Mouse (Mus musculus): ENCODE results near the gene Mc1r. TPM values are rescaled to one million over a fixed set of nuclear protein-coding genes. Genes with fewer than 3 reads are reported as not detected.
A peak's percentile ranks its signal among the peaks of the same experiment; 100 is the strongest.
"Not testable (repeated sequence)": the region's sequence is repeated elsewhere in the genome, so short reads cannot be mapped to it uniquely, and the experiment has no call there.

Gene Mc1r
- total and polyA plus RNA-seq, 3 experiments, result not detected

DNA sequence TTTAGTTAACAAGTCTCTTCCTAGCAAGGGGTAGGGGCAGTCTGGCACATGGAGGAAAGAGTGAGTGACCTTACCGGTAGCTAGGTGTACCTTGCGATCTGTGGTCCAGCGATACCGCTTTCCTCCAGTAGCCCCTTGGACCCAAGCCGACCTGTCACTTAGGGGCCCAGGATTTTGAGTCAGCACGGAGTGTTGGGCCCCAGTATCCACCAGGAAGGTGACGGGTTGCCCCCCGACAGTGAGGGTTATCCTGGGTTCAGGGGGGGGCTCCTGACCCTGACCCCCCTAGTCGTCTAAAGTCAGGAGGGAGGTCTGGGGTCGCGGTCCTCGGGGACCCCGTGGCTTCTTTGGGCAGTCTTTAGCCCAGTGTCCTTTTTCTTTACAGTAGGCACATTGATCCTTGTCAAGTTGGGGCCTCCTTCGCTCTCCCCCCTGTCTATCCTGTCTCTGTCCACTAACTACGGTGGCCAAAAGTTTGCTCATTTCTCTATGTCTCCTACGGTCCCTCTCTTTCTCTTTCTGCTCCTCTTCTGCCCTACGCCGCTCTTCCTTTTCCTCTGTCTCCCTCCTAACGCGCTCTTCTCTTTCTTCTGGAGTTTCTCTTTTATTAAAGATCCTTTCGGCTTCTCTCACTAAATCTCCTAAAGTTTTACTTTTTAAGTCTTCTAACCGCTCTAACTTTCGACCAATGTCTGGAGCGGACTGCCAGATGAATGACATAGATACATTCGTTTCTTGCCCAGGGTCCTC lies 24.9 kb downstream of the Mc1r start:
- DNase-seq, result no peak

DNA sequence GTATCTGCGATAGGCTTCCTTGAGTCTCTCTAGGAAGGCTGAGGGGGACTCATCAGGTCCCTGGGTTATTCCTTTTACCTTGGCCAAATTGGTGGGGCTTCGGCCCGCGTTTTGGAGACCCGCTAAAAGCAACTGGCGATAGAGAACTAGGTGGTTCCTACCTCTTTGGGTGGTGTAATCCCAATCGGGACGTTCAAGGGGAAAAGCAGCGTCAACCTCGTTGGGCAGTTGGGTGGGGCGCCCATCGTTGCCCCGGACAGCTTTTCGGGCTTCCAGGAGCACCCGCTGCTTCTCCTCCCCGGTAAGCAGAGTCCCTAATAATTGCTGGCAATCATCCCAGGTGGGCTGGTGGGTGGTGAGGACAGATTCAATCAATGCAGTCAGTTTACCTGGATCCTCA lies 25.5 kb downstream of the Mc1r start:
- DNase-seq, result no peak

DNA sequence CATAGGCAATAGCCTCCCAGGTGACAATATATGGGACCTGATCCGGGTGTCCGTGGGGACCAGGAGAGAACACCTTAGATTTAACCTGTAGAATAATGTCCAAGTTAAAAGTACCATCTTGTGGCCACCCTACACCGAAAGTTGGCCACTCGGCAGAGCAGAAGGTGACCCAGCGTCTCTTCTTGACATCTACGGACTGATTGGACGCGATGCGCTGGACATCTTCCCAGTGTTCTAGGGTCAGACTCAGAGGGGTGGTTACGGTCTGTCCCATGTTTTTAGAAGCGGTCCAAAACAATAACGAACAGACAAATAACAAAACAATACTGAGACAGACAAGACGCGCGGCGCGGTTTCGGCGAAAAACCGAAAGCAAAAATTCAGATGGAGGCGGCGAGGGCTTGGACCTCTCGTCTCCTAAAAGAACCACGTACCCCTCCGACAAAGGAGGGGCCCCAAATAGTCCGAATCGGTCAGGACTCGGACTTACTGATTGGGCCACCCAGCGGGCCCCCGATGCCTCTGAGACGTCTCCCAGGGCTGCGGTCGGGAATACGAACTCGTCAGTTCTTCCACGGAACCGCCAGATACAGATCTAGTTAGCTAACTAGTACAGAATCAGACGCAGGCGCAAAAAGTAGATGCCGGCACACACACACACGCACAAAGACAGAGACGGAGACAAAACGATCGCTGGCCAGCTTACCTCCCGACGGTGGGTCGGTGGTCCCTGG lies 26.5 kb downstream of the Mc1r start:
- not testable (repeated sequence) for DNase-seq

DNA sequence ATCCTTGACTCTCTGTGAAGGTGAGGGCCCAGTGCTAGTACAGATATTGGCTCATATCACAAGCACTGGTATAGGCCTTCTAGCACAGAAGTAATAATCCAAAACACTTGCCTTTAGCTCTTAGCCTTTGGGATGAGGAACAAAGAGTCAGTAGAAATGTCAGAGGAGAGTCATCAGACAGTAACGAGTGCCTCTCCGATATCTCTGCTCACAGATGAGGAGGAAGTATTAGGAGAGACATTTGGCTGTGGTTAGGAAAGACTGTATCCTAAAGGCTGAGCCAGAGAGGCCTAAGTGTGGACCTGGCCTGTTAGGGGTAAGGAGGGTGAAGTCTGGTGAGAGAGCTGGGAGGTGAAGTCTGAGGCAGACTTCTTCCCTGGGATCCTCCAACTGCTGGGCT lies 34.9 kb downstream of the Mc1r start:
- DNase-seq, result no peak

DNA sequence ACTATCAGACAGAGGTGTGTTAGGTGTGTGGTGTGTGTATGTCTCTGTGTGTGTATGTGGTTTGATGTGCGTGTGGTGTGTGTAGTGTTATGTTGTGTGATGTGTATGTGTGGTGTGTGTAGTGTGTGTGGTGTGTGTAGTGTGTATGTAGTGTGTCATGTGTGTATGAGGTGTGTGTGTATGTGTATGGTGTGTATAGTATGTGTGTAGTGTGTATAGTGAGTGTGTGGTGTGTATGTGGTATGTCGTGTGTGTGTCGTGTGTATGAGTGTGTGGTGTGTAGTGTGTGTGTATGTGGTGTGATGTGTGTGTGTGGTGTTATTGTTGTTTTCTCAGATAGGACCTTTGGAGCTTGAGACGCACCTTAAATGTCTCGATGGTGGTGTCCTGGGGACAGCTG lies 35.4 kb downstream of the Mc1r start:
- DNase-seq, result no peak

DNA sequence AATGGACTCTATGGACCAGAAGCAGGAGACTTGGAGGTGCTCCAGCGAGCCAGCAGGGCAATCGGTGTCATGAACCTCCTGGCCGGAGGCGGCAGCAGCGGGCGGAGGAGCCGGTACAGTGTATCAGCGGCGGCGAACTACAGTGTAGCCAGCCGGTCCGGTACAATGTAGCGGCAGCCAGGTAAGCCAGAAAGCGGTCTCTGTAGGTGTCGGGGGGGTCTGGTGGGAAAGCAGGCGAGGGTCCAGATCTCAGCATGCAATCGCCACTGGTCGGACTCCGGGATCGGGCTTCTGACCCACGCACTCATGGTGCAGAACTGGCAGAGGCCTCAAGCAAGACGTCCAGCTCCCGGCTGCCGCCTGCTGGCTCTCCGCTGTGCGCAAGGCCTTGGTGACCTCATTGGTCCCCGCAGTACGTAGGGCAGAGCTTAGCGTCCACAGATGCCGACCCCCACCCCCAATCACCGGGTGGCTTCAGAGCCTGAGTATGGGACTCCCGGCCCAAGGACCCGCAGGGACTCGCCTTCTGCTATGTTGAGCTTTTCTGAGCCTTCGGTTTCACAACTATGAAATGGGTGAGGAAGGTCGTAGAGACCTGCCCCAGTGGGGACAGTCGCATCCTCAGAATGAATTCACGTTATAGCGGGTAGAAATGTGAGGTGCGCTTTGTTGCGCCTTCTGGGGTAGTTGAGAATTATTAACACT lies 36.1 kb downstream of the Mc1r start:
- peak; percentile 96 for DNase-seq

DNA sequence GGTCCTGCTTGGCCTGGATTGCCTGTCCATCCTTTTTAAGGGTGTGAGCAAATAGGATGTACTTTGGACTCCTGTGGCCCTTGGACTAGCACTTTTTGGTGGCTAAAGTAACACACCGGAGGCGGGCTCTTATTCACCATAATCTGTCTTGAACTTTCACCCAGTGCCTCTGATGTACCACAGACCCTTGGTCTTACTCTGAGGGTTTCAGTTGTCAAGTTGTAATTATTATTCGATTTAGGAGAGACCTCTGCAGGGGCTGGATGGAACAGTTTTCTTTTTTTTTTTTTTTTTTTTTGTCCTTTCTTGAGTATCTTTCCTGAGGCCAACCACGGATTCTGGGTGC lies 36.6 kb downstream of the Mc1r start:
- DNase-seq, result no peak

DNA sequence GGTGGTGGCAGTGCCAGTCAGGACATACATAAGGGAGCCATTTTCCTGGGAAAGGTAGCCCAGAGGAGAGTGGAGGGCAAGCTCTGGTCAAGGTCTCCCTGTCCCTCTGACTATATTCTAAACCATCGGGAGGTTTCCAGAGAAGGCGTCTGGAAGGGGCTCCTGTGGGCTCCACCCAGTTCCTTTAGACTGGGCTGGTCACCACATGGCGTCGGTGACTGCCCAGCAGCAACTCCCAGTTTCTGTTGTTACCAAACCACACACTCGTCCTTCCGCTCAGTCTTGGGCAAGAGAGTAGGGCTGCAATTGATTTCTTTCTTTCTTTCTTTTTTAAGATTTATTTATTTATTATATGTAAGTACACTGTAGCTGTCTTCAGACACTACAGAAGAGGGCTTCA lies 37.2 kb downstream of the Mc1r start:
- DNase-seq, result no peak

DNA sequence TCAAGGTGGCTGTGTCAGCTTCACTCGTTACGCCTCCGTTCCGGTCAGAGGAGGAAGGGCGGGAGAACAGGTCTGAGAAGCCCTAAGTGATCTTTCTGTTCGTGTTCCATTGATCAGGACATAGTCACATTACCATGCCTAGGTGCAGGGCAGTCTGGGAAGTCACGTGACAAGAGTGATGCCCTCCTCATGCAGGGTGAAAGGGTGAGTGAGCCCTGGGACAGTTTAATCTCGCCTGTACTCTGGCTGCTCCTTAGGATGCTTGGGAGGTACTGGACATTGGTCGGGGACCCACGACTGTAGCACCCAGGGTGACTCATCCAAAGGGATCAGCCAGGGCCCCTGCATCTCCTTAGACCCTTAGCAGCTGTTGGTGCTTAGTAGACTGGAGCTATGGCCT lies 39.1 kb downstream of the Mc1r start:
- DNase-seq, result no peak

DNA sequence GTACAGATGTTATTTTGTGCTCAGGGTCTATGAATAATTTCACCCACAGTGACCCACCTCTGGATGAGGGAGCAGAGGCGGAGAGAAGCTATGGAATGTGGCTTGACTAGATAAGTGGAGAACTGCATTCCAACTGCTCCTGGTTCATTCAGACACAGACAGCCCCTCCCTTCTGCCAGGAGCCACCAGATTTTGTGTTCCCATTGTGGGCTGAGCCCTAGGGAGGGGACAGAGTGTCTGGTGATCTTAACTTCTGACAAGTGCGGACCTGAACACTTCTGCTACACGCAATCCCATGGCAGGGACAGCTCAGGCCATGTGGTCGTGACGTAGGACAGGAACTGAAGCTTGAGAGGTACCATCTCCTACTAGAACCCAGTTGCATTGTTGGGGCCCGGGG lies 39.9 kb downstream of the Mc1r start:
- DNase-seq, result no peak

DNA sequence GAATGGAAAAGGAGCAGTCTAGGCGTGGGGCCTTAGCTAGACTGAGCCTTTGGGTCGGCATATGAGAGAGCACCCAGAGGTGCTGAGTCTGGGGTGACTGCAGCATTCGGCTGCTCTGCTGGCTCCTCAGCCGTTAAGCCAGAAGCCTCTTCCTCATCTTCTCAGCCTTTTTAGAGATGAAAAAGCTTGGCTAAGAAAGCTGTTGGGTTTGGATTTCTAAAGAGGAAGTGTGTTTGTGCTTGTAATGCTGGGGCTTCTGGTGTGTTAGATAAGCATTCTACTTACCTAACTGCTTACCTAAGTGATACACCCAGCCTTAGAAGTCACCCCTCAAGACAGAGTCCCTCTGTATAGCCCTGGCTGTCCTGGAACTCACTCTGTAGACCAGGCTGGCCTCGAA lies 43.9 kb downstream of the Mc1r start:
- no peak for DNase-seq

DNA sequence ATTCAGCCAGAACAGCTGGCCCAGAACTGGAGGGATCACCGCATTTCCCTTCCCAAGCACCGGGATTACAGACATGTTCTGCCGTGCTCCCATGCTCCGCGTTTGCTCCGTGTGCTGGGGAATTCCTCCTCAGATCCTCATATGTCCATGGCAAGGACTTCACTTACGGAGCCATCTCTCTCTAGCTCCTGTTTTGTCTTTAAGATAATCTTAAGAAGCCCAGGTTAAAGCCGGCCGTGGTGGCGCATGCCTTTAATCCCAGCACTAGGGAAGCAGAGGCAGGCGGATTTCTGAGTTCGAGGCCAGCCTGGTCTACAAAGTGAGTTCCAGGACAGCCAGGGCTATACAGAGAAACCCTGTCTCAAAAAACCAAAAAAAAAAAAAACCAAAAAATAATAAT lies 44.8 kb downstream of the Mc1r start:
- not testable (repeated sequence) for DNase-seq

DNA sequence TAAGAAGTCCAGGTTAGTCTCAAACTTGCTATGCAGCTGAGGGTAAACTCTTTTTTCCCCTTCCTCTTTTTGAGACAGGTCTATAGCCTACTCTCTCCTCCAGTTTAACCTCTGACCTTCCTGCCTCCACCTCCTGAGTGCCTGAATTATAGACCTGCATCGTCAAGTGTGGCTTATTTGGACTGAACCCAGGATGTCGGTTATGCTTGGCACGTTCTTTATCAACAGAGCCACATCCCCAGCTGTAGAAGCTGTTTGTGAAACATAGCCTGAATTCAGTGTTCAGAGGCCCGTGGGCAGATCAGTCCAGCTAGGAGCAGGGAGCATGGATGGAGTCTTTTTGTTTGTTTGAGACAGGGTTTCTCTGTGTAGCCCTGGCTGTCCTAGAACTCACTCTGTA lies 45.2 kb downstream of the Mc1r start:
- no peak for DNase-seq

DNA sequence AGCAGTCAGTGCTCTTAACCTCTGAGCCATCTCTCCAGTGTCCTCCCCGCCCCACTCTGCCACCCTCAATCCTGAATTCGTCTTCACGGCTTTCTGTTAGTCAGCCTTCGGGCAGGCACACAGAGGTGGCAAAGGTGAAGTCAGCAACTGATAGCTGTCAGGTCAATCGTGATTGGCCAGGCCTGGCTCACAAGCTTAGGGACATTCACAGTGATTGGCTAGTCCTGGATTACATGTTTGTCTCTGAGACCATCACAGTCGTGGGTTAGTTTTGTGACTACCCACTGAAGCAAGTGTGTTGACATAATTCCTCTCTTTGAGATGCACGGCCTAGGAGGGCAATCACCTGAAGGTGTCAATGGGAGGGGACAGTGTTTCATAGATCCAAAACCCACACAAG lies 46.4 kb downstream of the Mc1r start:
- no peak for DNase-seq

DNA sequence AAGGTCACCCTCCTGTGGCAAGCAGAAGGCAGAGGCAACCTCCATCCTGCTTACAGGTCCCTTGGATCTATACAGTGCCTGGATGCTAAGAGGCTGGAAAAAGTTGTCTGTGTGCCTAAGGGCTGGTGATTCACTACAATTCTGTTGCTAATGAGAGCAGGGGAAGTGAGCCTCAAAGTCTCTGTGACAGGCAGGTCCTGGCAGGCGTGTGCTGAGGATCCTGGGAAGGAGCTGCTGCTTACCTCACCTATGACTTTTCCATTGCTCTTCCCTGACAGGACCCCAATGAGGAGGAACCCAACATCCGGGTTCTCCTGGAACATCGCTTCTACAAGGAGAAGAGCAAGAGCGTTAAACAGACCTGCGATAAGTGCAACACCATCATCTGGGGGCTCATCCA lies 47.0 kb downstream of the Mc1r start:
- no peak for DNase-seq

DNA sequence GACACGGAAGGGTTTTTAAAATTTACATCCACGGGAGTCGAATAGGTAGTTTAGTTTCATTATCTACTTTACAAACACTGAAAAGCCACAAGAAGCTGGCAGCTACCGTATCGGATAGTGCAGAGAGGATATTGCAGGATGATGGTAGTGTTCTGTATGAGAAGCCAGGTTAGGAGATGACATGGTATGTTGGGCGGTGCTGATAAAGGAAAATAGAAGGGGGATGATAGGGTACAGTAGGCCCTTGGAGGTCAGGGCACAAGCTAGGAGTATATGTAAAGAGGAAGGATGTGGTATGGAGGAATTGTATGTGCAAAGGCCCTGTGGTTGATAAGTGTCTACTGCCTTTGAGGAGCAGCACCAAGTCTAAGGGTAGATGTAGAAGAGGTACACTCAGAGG lies 47.7 kb downstream of the Mc1r start:
- no peak for DNase-seq

Other genes with a start within 250 kb of the Mc1r start
- 10 to 100 TPM in 1 of 2 experiments, 1 to 10 TPM in 1; 7.6 to 10.1 TPM for gene Sult5a1, start 248.8 kb upstream of the Mc1r start, total RNA-seq (2021)
- gene Sult5a1, start 248.8 kb upstream of the Mc1r start, polyA plus RNA-seq (2012; rRNA removed), result 18.8 and 20.4 TPM in 2 replicates
- gene Dpep1, start 220.9 kb upstream of the Mc1r start, total RNA-seq (2021), result 10 to 100 TPM; 52.8 to 57.4 TPM
- 50.3 and 62.4 TPM in 2 replicates for gene Dpep1, start 220.9 kb upstream of the Mc1r start, polyA plus RNA-seq (2012; rRNA removed)
- gene Chmp1a, start 194.3 kb upstream of the Mc1r start, total RNA-seq (2021), result 100 to 1,000 TPM; 104 to 107 TPM
- 102 and 105 TPM in 2 replicates for gene Chmp1a, start 194.3 kb upstream of the Mc1r start, polyA plus RNA-seq (2012; rRNA removed)
- gene Spata33, start 194.3 kb upstream of the Mc1r start, total RNA-seq (2021), result 1 to 10 TPM; 1.0 to 6.9 TPM
- gene Spata33, start 194.3 kb upstream of the Mc1r start, polyA plus RNA-seq (2012; rRNA removed), result 0.70 and 0.71 TPM in 2 replicates
- 10 to 100 TPM; 51.0 to 53.6 TPM for gene Cdk10, start 182.3 kb upstream of the Mc1r start, total RNA-seq (2021)
- gene Cdk10, start 182.3 kb upstream of the Mc1r start, polyA plus RNA-seq (2012; rRNA removed), result 63.8 and 67.8 TPM in 2 replicates
- 10 to 100 TPM; 12.3 to 15.6 TPM for gene Spata2l, start 170.9 kb upstream of the Mc1r start, total RNA-seq (2021)
- 37.1 and 62.5 TPM in 2 replicates for gene Spata2l, start 170.9 kb upstream of the Mc1r start, polyA plus RNA-seq (2012; rRNA removed)
- 10 to 100 TPM; 19.8 to 21.5 TPM for gene Zfp276, start 152.9 kb upstream of the Mc1r start, total RNA-seq (2021)
- 45.0 and 45.6 TPM in 2 replicates for gene Zfp276, start 152.9 kb upstream of the Mc1r start, polyA plus RNA-seq (2012; rRNA removed)
- 10 to 100 TPM; 29.4 to 34.0 TPM for gene Vps9d1, start 152.8 kb upstream of the Mc1r start, total RNA-seq (2021)
- gene Vps9d1, start 152.8 kb upstream of the Mc1r start, polyA plus RNA-seq (2012; rRNA removed), result 161 and 188 TPM in 2 replicates
- gene Fanca, start 88.5 kb upstream of the Mc1r start, total RNA-seq (2021), result 1 to 10 TPM; 3.6 to 7.2 TPM
- 8.1 and 10.2 TPM in 2 replicates for gene Fanca, start 88.5 kb upstream of the Mc1r start, polyA plus RNA-seq (2012; rRNA removed)
- 1 to 10 TPM; 1.4 to 2.6 TPM for gene Spire2, start 74.4 kb upstream of the Mc1r start, total RNA-seq (2021)
- 0.93 and 3.0 TPM in 2 replicates for gene Spire2, start 74.4 kb upstream of the Mc1r start, polyA plus RNA-seq (2012; rRNA removed)
- gene Tcf25, start 33.4 kb upstream of the Mc1r start, total RNA-seq (2021), result 100 to 1,000 TPM; 230 to 235 TPM
- 151 and 158 TPM in 2 replicates for gene Tcf25, start 33.4 kb upstream of the Mc1r start, polyA plus RNA-seq (2012; rRNA removed)
- gene Tubb3, start 4.3 kb downstream of the Mc1r start, total RNA-seq (2021), result 1 to 10 TPM; 2.4 to 8.3 TPM
- gene Tubb3, start 4.3 kb downstream of the Mc1r start, polyA plus RNA-seq (2012; rRNA removed), result 3.8 and 21.1 TPM in 2 replicates
- gene Def8, start 16.4 kb downstream of the Mc1r start, total RNA-seq (2021), result 10 to 100 TPM; 26.0 to 31.7 TPM
- gene Def8, start 16.4 kb downstream of the Mc1r start, polyA plus RNA-seq (2012; rRNA removed), result 24.0 and 24.6 TPM in 2 replicates
- 10 to 100 TPM; 44.0 to 73.7 TPM for gene Afg3l1, start 70.8 kb downstream of the Mc1r start, total RNA-seq (2021)
- gene Afg3l1, start 70.8 kb downstream of the Mc1r start, polyA plus RNA-seq (2012; rRNA removed), result 23.2 and 25.2 TPM in 2 replicates
- under 1 TPM; 0.37 to 0.73 TPM for gene Dbndd1, start 108.4 kb downstream of the Mc1r start, total RNA-seq (2021)
- gene Dbndd1, start 108.4 kb downstream of the Mc1r start, polyA plus RNA-seq (2012; rRNA removed), result 1.0 and 1.1 TPM in 2 replicates
- gene Gas8, start 111.7 kb downstream of the Mc1r start, total RNA-seq (2021), result 10 to 100 TPM; 11.6 to 14.5 TPM
- 5.1 and 6.6 TPM in 2 replicates for gene Gas8, start 111.7 kb downstream of the Mc1r start, polyA plus RNA-seq (2012; rRNA removed)
- 10 to 100 TPM; 31.7 to 43.0 TPM for gene Rhou, start 246.8 kb downstream of the Mc1r start, total RNA-seq (2021)
- gene Rhou, start 246.8 kb downstream of the Mc1r start, polyA plus RNA-seq (2012; rRNA removed), result 12.3 and 13.6 TPM in 2 replicates

Data from adrenal gland, adult 2 months (tissue).